Mouse (Mus musculus): ENCODE data around the gene Wscd2. TPM values are rescaled to one million over a fixed set of nuclear protein-coding genes. Genes with fewer than 3 reads are reported as not detected.

The Wscd2 gene
- polyA plus RNA-seq (2012; ENCODE audit: low replicate concordance) = 0.15 and 0.34 TPM in 2 replicates

DNA sequence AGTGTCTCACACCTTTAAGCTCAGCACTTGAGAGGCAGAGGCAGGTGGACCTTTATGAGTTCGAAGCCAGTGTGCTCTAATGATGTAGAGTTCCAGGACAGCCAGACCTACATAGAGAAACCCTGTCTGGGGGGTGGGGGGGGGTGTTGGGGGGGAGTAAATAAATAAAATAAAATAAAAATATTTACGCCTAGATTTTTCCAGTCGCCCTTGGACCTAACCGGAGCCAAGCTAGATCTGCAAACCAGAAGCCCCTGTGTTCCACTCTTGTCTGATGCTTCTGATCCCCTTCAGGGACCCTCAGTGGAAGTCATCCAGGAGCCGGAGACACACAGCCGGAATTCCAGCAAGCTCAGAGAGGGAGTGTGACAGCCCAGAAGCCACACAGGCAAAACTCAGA is at the start of gene Wscd2:
Wscd2 (plus strand) TSS at position 301 of the 400 bp plus-strand sequence.

Other genes starting within 250 kb of the Wscd2 start
- gene Sgsm1, start 179.5 kb upstream of the Wscd2 start, polyA plus RNA-seq (2012; ENCODE audit: low replicate concordance) = not detected in 2 replicates
- not detected in 2 replicates for gene Aym1, start 133.0 kb upstream of the Wscd2 start, polyA plus RNA-seq (2012; ENCODE audit: low replicate concordance)
- gene Cmklr1, start 160.1 kb downstream of the Wscd2 start, polyA plus RNA-seq (2012; ENCODE audit: low replicate concordance) = 0.47 and 1.9 TPM in 2 replicates
- gene 1700069L16Rik, start 234.4 kb downstream of the Wscd2 start, polyA plus RNA-seq (2012; ENCODE audit: low replicate concordance) = not detected in 2 replicates
- 2.0 and 3.4 TPM in 2 replicates for gene Ficd, start 245.5 kb downstream of the Wscd2 start, polyA plus RNA-seq (2012; ENCODE audit: low replicate concordance)